Mouse (Mus musculus) heart, embryonic 14.5 days (tissue): ENCODE measurements around the gene Serpina1a. TPM values are rescaled to one million over a fixed set of nuclear protein-coding genes. Genes with fewer than 3 reads are reported as not detected.
"Not testable (repeated sequence)": the region's sequence is repeated elsewhere in the genome, so short reads cannot be mapped to it uniquely, and the experiment has no call there.

ENCODE experiments used
- ATAC-seq: fragments of 200-750 bp; cut with Nextera tagmentation; 2 replicates; pipeline ENCODE4 v1.8.0; 2017; ENCODE audit warnings: low read depth, moderate TSS enrichment; ENCODE audit not compliant: insufficient number of reproducible peaks, insufficient read depth, low FRiP score
- H3K27ac ChIP-seq, 2 experiments: fragments of 200-500 bp in 1 of 2; fragments of 300-500 bp in 1 of 2; sonication (generic) in 1 of 2; replicated peaks in 1 of 2; 2 replicates each; pipeline ENCODE4 v1.5.1; 2012 to 2014; ENCODE audit warnings: low read depth in 2 of 2, low read length in 2 of 2, control low read depth in 1 of 2, mild to moderate bottlenecking in 1 of 2, mixed read lengths in 1 of 2; ENCODE audit not compliant: control insufficient read depth in 1 of 2, insufficient read depth in 1 of 2
- H3K27me3 ChIP-seq: fragments of 300-500 bp; sonication (generic); 2 replicates; pipeline ENCODE4 v1.6.1; 2014; ENCODE audit warnings: mild to moderate bottlenecking, low read length, control low read depth; ENCODE audit not compliant: control insufficient read depth, insufficient read depth
- H3K36me3 ChIP-seq: fragments of 300-500 bp; sonication (generic); 2 replicates; pipeline ENCODE4 v1.6.1; 2014; ENCODE audit warnings: mild to moderate bottlenecking, control low read depth, low read length, mixed read lengths; ENCODE audit not compliant: control insufficient read depth, insufficient read depth
- H3K4me1 ChIP-seq, 2 experiments: fragments of 200-500 bp in 1 of 2; fragments of 300-500 bp in 1 of 2; sonication (generic) in 1 of 2; 2 replicates each; pipeline ENCODE4 v1.6.1; 2012 to 2014; ENCODE audit warnings: low read length in 2 of 2, control low read depth in 1 of 2, mixed read lengths in 1 of 2; ENCODE audit not compliant: control insufficient read depth in 2 of 2, insufficient read depth in 2 of 2
- H3K4me2 ChIP-seq: fragments of 300-500 bp; sonication (generic); 2 replicates; pipeline ENCODE4 v1.6.1; 2014; ENCODE audit warnings: mild to moderate bottlenecking, low read length
- H3K4me3 ChIP-seq, 2 experiments: fragments of 200-500 bp in 1 of 2; fragments of 300-500 bp in 1 of 2; sonication (generic) in 1 of 2; 2 replicates each; pipeline ENCODE4 v1.5.1; 2012 to 2014; ENCODE audit warnings: low read length in 2 of 2, mild to moderate bottlenecking in 2 of 2, control low read depth in 1 of 2, low read depth in 1 of 2, moderate library complexity in 1 of 2; ENCODE audit not compliant: control insufficient read depth in 1 of 2, insufficient read depth in 1 of 2
- H3K9ac ChIP-seq: fragments of 300-500 bp; sonication (generic); 2 replicates; pipeline ENCODE4 v1.6.1; 2014; ENCODE audit warnings: mild to moderate bottlenecking, low read length
- H3K9me3 ChIP-seq: fragments of 300-500 bp; sonication (generic); 2 replicates; pipeline ENCODE4 v1.6.1; 2016; ENCODE audit warnings: low read length, control low read depth; ENCODE audit not compliant: control insufficient read depth
- WGBS: fragments of 180-500 bp; shearing (Covaris S2); extraction: QIAGEN DNeasy Blood & Tissue Kit; methylation state at CpG from one replicate; pipeline ENCODE4 v1.1.7; 2014; 5-methylcytosine and 5-hydroxymethylcytosine counted together
- polyA plus RNA-seq: library from polyadenylated mRNA; unstranded; fragments of >200 nt; fragmentation: Nextera tagmentation; extraction: Ambion mirVana; gene quantifications from 2 replicates; pipeline ENCODE4 v1.2.1, GENCODE M21; 2014

Serpina1a gene
- polyA plus RNA-seq: 0.20 and 0.23 TPM in 2 replicates

DNA sequence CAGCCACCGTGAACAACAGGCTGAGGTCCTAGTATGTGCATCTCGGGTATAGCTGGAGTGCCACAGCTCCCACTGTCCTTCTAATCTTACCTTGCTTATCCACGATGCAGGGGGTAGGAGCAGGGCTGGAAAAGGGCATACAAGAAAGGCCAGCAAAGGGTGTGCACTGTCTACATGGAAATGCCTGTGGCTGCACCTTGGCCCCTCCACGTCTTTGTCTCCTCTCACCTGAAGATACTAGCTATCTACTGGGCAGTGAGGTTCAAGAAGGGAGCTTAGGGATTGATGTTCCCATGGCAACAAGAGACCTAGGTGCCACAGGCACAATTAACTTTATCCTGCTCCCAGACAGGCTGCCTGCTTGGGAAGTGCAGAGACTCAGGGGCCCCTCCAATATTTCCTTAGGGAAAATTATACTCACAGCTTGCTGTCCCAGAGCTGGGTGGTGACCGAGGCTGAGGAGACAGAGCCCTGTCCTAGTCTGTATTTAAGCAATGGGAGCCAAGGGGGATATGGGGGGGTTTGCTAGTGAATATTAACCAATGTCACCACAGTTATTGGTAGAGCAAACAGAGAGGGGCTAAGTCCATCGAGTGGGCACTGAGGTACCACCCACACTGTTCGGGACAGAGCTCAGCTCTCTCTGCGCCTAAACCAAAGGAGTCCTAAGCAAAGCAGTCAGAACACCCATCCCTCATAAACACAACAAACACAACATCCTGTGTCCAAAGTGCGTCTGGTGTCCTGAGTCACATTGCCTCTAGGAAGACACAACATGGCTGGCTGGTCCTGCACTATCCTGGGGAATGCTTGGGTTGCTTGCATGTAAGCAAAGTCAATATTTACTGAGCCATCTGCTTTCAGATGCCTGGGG lies at the start of gene Serpina1a:
Gene Serpina1a, minus strand, starts transcription at position 462 of the 874 bp plus-strand sequence.
- H3K27me3 ChIP-seq, H3K9ac ChIP-seq, H3K4me2 ChIP-seq, H3K9me3 ChIP-seq, ATAC-seq, H3K27ac ChIP-seq, H3K4me1 ChIP-seq, H3K4me3 ChIP-seq, H3K36me3 ChIP-seq: not testable (repeated sequence)
- 71% methylated on average over 9 of the region's 9 CpGs for WGBS

DNA sequence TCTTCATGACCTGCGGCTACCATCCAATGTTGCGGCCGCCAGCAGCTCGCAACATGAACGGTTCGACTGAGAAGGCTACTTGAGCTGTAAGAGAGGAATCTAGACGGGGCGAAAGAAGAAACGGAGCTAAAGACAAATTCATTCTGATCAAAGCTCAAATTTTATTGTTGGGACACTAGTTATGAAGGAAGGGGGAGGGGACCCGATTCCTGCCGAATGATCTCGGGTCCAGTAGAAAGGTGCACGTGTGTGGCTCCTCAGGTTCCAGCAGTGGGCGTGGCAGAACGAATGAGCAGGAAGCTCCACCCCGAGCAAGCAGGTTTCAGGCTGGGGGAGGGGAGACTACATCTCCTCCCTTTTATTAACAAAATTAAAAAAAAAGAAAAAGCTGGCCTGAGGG lies 45.8 kb upstream of the Serpina1a start:
- ATAC-seq, H3K9ac ChIP-seq, H3K4me2 ChIP-seq, H3K9me3 ChIP-seq, H3K4me1 ChIP-seq, H3K27me3 ChIP-seq, H3K27ac ChIP-seq, H3K36me3 ChIP-seq, H3K4me3 ChIP-seq: not testable (repeated sequence)
- 92% methylated on average over 10 of the region's 16 CpGs for WGBS

DNA sequence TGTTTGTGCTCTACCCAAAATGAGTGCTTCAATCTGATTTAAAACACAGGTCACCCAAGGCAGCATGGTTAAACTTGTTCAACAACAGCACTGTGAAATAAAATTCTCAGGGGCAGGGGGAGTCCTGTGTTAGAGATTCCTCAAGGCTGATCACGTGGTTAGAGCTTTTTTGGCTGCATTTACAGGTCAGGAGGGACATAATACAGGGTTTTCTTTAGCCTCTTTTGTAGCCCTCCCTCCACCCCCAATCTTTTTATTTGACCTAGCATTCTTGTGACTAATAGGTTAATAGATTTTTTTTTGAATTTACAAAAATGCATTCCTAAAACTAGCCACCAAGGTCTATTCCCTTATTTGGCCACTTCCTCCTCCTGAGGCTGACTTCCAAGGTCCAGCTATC lies 44.4 kb upstream of the Serpina1a start:
- not testable (repeated sequence) for H3K4me2 ChIP-seq, H3K9ac ChIP-seq, H3K36me3 ChIP-seq, H3K27ac ChIP-seq, H3K27me3 ChIP-seq, ATAC-seq, H3K4me1 ChIP-seq, H3K4me3 ChIP-seq, H3K9me3 ChIP-seq
- WGBS: 41% methylated on average over 1 of the region's 1 CpGs

DNA sequence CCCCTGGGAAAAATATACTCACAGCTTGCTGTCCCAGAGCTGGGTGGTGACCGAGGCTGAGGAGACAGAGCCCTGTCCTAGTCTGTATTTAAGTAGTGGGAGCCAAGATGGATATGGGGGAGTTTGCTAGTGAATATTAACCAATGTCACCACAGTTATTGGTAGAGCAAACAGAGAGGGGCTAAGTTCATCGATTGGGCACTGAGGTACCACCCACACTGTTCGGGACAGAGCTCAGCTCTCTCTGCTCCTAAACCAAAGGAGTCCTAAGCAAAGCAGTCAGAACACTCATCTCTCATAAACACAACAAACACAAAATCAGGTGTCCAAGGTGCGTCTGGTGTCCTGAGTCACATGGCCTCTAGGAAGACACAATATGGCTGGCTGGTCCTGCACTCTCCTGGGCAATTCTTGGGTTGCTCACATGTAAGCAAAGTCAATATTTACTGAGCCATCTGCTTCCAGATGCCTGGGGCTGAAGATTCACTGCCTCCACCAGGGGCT lies 41.5 kb upstream of the Serpina1a start, which contains the start of gene Serpina1c:
Gene Serpina1c, minus strand, starts transcription at position 51 of the 504 bp plus-strand sequence.
- H3K4me2 ChIP-seq: not testable (repeated sequence)

DNA sequence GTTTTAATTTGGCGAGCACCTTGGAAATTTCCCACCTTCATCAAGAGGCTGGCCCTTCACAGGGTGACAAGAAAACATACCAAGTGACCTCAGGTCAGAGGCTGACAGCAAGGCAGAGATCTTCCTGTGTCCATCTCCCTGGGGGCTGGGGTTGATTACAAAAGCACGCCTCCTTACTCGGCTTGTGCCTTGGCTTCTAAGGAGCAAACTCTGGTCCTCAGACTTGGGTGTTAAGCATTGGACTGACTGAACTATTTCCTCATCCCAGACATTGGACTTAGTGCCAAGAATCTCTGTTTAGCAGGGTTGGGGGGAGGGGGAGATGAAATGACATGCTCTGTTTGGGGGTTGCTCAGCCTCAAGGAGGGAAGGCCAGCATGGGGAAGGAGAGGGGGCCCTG lies 38.6 kb upstream of the Serpina1a start:
- not testable (repeated sequence) for H3K9me3 ChIP-seq, H3K27ac ChIP-seq, H3K36me3 ChIP-seq, H3K4me1 ChIP-seq, H3K27me3 ChIP-seq, ATAC-seq, H3K4me3 ChIP-seq, H3K4me2 ChIP-seq, H3K9ac ChIP-seq
- 78% methylated on average over 3 of the region's 3 CpGs for WGBS

More for the DNA sequence above, 41.5 kb upstream of the Serpina1a start, which contains the start of gene Serpina1c:
- not testable (repeated sequence) for H3K4me1 ChIP-seq, H3K4me3 ChIP-seq, ATAC-seq, H3K9ac ChIP-seq, H3K36me3 ChIP-seq, H3K27me3 ChIP-seq, H3K27ac ChIP-seq, H3K9me3 ChIP-seq
- WGBS: 79% methylated on average over 4 of the region's 4 CpGs

DNA sequence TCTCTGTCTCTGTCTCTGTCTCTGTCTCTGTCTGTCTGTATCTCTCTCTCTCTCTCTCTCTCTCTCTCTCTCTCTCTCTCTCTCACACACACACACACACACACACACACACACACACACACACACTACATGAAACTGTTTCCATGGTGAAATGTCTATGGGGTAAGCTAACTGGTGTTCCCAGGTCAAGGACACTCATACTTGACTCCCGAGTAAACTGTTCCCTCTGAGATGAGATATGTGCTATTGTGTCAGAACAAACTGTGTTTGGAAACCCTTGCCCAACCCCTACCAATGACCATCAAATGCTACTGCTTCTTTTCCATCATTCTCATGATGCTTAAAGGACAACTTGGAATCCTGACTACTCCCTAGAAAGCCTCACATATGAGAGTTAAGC lies 3.5 kb upstream of the Serpina1a start:
- not testable (repeated sequence) for H3K4me3 ChIP-seq, H3K9me3 ChIP-seq, H3K4me2 ChIP-seq, H3K27me3 ChIP-seq, H3K36me3 ChIP-seq, H3K9ac ChIP-seq, ATAC-seq, H3K27ac ChIP-seq, H3K4me1 ChIP-seq
- 47% methylated on average over 1 of the region's 1 CpGs for WGBS

DNA sequence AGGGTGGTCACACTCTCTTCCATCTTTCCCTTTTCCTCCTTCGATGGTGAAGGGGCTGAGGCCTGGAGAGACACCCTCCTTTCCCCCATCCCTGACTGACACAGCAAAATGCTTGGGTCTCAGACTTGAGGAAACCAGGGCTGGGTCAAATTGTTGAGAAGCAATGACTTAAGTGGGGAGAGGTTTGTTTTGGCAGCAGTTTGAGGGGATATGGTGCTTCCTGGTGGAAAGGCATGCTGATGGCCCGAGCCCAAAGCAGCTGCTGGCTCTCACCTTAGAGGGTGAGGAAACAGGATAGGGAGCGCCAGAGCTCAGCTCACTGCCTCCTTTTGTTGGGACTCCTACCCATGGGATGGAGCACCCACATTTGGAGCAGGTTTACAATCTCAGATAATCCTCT lies 2.4 kb downstream of the Serpina1a start:
- no peak overlapping the region for H3K4me3 ChIP-seq
- 65% methylated on average over 3 of the region's 3 CpGs for WGBS
- H3K36me3 ChIP-seq: no peaks in the 10 kb centered on the region
- H3K9ac ChIP-seq: no peak overlapping the region
- no peaks in the 10 kb centered on the region for H3K4me1 ChIP-seq
- no peaks in the 10 kb centered on the region for H3K9me3 ChIP-seq
- no peaks in the 10 kb centered on the region for H3K27me3 ChIP-seq
- ATAC-seq: no peak
- no peak overlapping the region for H3K4me2 ChIP-seq
- no peak overlapping the region for H3K27ac ChIP-seq
